Mouse (Mus musculus) midbrain, embryonic 13.5 days (tissue): Measurements from ENCODE around the gene Immp2l. TPM values are rescaled to one million over a fixed set of nuclear protein-coding genes. Genes with fewer than 3 reads are reported as not detected.
A peak's percentile ranks its signal among the peaks of the same experiment; 100 is the strongest.

Experiments
- ATAC-seq: fragments of 200-750 bp; cut with Nextera tagmentation; 2 replicates; pipeline ENCODE4 v1.8.0; 2017; ENCODE audit warnings: mild to moderate bottlenecking, moderate TSS enrichment, moderate library complexity
- H3K27ac ChIP-seq: fragments of 300-500 bp; sonication (generic); 2 replicates; pipeline ENCODE4 v1.5.1; 2015; ENCODE audit warnings: inconsistent platforms, mild to moderate bottlenecking, moderate library complexity
- H3K27me3 ChIP-seq: fragments of 300-500 bp; sonication (generic); 2 replicates; pipeline ENCODE4 v1.6.1; 2015; ENCODE audit warnings: mild to moderate bottlenecking, inconsistent platforms
- H3K36me3 ChIP-seq: fragments of 300-500 bp; sonication (generic); 2 replicates; pipeline ENCODE4 v1.6.1; 2015; ENCODE audit warnings: mild to moderate bottlenecking, inconsistent platforms
- H3K4me1 ChIP-seq: fragments of 300-500 bp; sonication (generic); replicated peaks from 2 replicates; pipeline ENCODE4 v1.6.1; 2015; ENCODE audit warnings: inconsistent platforms
- H3K4me2 ChIP-seq: fragments of 300-500 bp; sonication (generic); replicated peaks from 2 replicates; pipeline ENCODE4 v1.6.1; 2015; ENCODE audit warnings: moderate library complexity, mild to moderate bottlenecking, inconsistent platforms
- H3K4me3 ChIP-seq: fragments of 300-500 bp; sonication (generic); replicated peaks from 2 replicates; pipeline ENCODE4 v1.5.1; 2015; ENCODE audit warnings: mild to moderate bottlenecking, inconsistent platforms
- H3K9ac ChIP-seq: fragments of 300-500 bp; sonication (generic); replicated peaks from 2 replicates; pipeline ENCODE4 v1.6.1; 2015; ENCODE audit warnings: mild to moderate bottlenecking, inconsistent platforms
- H3K9me3 ChIP-seq: fragments of 300-500 bp; sonication (generic); 2 replicates; pipeline ENCODE4 v1.6.1; 2016; ENCODE audit warnings: mild to moderate bottlenecking, inconsistent platforms
- WGBS: fragments of 180-500 bp; shearing (Covaris S2); methylation state at CpG from one replicate; pipeline ENCODE4 v1.1.7; 2015; 5-methylcytosine and 5-hydroxymethylcytosine counted together
- polyA plus RNA-seq: library from polyadenylated mRNA; unstranded; fragments of >200 nt; fragmentation: Nextera tagmentation; extraction: Ambion mirVana; gene quantifications from 2 replicates; pipeline ENCODE4 v1.2.1, GENCODE M21; 2015

Gene Immp2l
- polyA plus RNA-seq, 1 experiment from 2014 or later = 5.5 TPM

DNA sequence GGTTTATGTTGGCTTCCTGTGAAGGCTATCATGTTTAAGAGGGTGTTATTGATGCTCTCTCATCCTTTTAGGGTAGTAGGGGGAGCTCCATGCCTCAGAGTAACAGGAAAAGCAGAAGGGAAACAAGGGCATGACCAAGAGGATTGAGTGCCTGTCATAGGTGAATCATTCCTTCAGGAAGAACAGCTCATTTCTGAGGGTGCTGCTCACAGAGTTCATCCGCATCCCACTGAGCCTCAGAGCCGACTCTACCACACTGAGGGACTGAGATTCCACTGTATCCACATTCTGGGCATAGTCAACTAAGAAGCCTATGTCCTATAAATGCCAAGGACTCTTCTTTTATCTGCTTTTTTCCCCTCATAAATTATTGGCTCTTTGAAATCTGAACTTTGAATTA, 497.8 kb downstream of the Immp2l start:
- Histone ChIP-seq H3K4me1 (no peaks in the 10 kb centered on the region; the same call in 1 of the 2 replicates), H3K9me3 (no peaks in the 10 kb centered on the region), H3K27me3 (no peaks in the 10 kb centered on the region), H3K36me3 (no peaks in the 10 kb centered on the region), H3K4me2 (no peak overlapping the region), H3K27ac (no peak overlapping the region), H3K9ac (no peak overlapping the region), H3K4me3 (no peak overlapping the region)
- ATAC-seq = no peak
- WGBS = 92% methylated on average over 2 of the region's 2 CpGs

GRCm38 (mm10) chr12:41526688-41527087, 502.8 kb downstream of the Immp2l start:
- H3K27ac ChIP-seq = no peak overlapping the region
- no peaks in the 10 kb centered on the region for H3K9me3 ChIP-seq
- H3K4me2 ChIP-seq = no peak overlapping the region
- no peak overlapping the region for H3K4me3 ChIP-seq
- no peaks in the 10 kb centered on the region for H3K36me3 ChIP-seq
- WGBS = 27% methylated on average over 2 of the region's 2 CpGs
- ATAC-seq = no peak
- no peaks in the 10 kb centered on the region for H3K27me3 ChIP-seq
- no peaks in the 10 kb centered on the region; the same call in 1 of the 2 replicates for H3K4me1 ChIP-seq
- no peak overlapping the region for H3K9ac ChIP-seq

DNA sequence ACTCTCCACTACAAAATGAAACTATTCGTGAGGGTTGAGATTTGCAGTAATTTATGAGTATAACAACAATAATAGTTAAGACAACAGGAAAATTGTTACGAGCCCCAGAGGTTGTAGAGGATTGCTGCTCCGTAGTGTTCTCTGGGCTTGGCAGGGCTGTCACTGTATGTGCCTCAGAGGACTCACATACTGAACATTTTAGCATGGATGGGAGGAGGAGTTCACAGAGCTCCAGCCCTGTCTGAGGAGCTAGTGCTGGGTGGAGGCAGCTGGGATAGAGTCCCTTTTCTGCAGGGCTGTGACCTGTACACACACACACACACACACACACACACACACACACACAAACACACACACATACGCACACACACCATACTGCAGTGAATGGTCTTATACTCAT, 504.5 kb downstream of the Immp2l start:
- 83% methylated on average over 4 of the region's 4 CpGs for WGBS
- Histone ChIP-seq H3K4me2 (no peak overlapping the region), H3K36me3 (no peaks in the 10 kb centered on the region), H3K27ac (no peak overlapping the region), H3K27me3 (no peaks in the 10 kb centered on the region), H3K4me1 (no peaks in the 10 kb centered on the region; the same call in 1 of the 2 replicates), H3K9ac (no peak overlapping the region), H3K9me3 (no peaks in the 10 kb centered on the region), H3K4me3 (no peak overlapping the region)
- ATAC-seq = 0 out of 2 replicates have a peak, but pooled peaks have one; percentile 37

GRCm38 (mm10) chr12:41539989-41540388, 516.1 kb downstream of the Immp2l start:
- Histone ChIP-seq H3K4me1 (no peaks in the 10 kb centered on the region), H3K9ac (no peak overlapping the region), H3K36me3 (no peaks in the 10 kb centered on the region), H3K27me3 (no peaks in the 10 kb centered on the region), H3K9me3 (no peaks in the 10 kb centered on the region), H3K4me3 (no peak overlapping the region), H3K27ac (no peak overlapping the region), H3K4me2 (no peak overlapping the region)
- no peak for ATAC-seq
- WGBS = 88% methylated on average over 5 of the region's 5 CpGs

- H3K4me1 ChIP-seq = 0 out of 2 replicates have a peak, but pooled peaks cover 2% of the 10 kb centered on the region
- no peaks in the 10 kb centered on the region for H3K36me3 ChIP-seq
- H3K4me3 ChIP-seq = no peak overlapping the region
- no peaks in the 10 kb centered on the region for H3K9me3 ChIP-seq
- WGBS = 92% methylated on average over 4 of the region's 4 CpGs
- H3K27me3 ChIP-seq = no peaks in the 10 kb centered on the region
- H3K4me2 ChIP-seq = no peak overlapping the region
- H3K9ac ChIP-seq = no peak overlapping the region
- ATAC-seq = no peak
- no peak overlapping the region for H3K27ac ChIP-seq
Measured at GRCm38 (mm10) chr12:41551578-41551977, 527.7 kb downstream of the Immp2l start.

DNA sequence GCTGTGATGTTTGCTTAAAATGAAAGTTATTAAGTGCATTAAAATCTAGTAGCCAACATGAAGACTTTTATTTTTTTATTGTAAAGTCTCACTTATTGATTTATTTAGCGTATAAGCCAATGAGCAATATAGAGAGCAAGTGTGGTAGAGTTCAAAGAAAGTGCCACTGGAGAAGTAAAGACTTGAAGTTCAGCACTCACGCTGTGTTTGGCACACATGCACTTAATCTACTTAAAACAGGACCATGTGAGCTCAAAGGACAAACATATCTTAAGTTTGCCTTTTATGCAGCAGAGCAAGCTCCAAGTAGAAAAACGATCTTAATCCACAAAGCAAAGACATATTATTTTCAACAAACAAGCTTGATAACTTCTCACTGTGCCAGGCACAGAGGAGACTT, 533.9 kb downstream of the Immp2l start:
- Histone ChIP-seq H3K9ac (no peak overlapping the region), H3K27ac (no peak overlapping the region), H3K27me3 (peaks cover 4% of the 10 kb centered on the region; the same call in 1 of the 2 replicates), H3K4me3 (no peak overlapping the region), H3K4me2 (no peak overlapping the region), H3K4me1 (peaks cover 18% of the 10 kb centered on the region), H3K9me3 (no peaks in the 10 kb centered on the region), H3K36me3 (no peaks in the 10 kb centered on the region)
- no peak for ATAC-seq
- 49% methylated on average over 3 of the region's 3 CpGs for WGBS

- no peak overlapping the region for H3K9ac ChIP-seq
- no peak overlapping the region for H3K4me2 ChIP-seq
- H3K4me3 ChIP-seq = no peak overlapping the region
- ATAC-seq = peak; percentile 73
- H3K36me3 ChIP-seq = no peaks in the 10 kb centered on the region
- 12% methylated on average over 5 of the region's 5 CpGs for WGBS
- H3K4me1 ChIP-seq = peaks cover 18% of the 10 kb centered on the region
- no peaks in the 10 kb centered on the region for H3K9me3 ChIP-seq
- peaks cover 7% of the 10 kb centered on the region; the same call in 1 of the 2 replicates for H3K27me3 ChIP-seq
- no peak overlapping the region for H3K27ac ChIP-seq
Measured at GRCm38 (mm10) chr12:41558956-41559735, 535.3 kb downstream of the Immp2l start.

- peak; percentile 92 for ATAC-seq
- H3K27ac ChIP-seq = peak overlapping the region; percentile 26; the same call in 1 of the 2 replicates
- no peaks in the 10 kb centered on the region for H3K9me3 ChIP-seq
- peaks cover 9% of the 10 kb centered on the region; the same call in 1 of the 2 replicates for H3K27me3 ChIP-seq
- no peak overlapping the region; the same call in 1 of the 2 replicates for H3K9ac ChIP-seq
- WGBS = 15% methylated on average over 18 of the region's 18 CpGs
- H3K36me3 ChIP-seq = no peaks in the 10 kb centered on the region
- peaks cover 11% of the 10 kb centered on the region for H3K4me1 ChIP-seq
- no peak overlapping the region; the same call in 1 of the 2 replicates for H3K4me3 ChIP-seq
- peak overlapping the region; percentile 35 for H3K4me2 ChIP-seq
Measured at GRCm38 (mm10) chr12:41565540-41566432, 541.9 kb downstream of the Immp2l start.

DNA sequence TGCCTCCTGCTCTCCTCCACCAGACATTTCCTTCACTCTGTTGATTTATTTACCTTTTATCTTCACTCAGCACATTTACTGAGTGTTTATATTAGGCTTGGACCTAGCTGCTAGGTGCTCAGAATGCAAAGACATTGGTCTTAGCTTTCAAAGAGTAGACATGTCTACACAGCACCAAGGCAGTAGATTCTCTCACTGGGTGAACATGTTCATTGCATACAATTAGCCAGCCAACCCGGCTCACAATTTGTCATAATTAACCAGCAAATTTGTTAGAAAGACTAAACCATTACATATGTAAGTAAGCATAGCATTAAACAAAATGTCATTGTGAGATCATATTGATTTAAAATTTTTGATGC, 542.5 kb downstream of the Immp2l start:
- no peak overlapping the region for H3K9ac ChIP-seq
- peak; percentile 79; the same call in 1 of the 2 replicates for ATAC-seq
- 46% methylated on average over 1 of the region's 1 CpGs for WGBS

GRCm38 (mm10) chr12:41573754-41574153, 549.9 kb downstream of the Immp2l start:
- H3K4me1 ChIP-seq = no peaks in the 10 kb centered on the region
- no peak for ATAC-seq
- H3K4me3 ChIP-seq = no peak overlapping the region
- H3K9me3 ChIP-seq = no peaks in the 10 kb centered on the region
- H3K9ac ChIP-seq = no peak overlapping the region
- no peaks in the 10 kb centered on the region for H3K27me3 ChIP-seq
- 53% methylated on average over 3 of the region's 3 CpGs for WGBS
- H3K27ac ChIP-seq = no peak overlapping the region
- H3K4me2 ChIP-seq = no peak overlapping the region
- no peaks in the 10 kb centered on the region for H3K36me3 ChIP-seq

More for the DNA sequence above, 542.5 kb downstream of the Immp2l start:
- H3K4me1 ChIP-seq = peaks cover 11% of the 10 kb centered on the region
- peaks cover 9% of the 10 kb centered on the region; the same call in 1 of the 2 replicates for H3K27me3 ChIP-seq
- H3K36me3 ChIP-seq = no peaks in the 10 kb centered on the region
- H3K4me2 ChIP-seq = peak overlapping the region; percentile 35
- H3K9me3 ChIP-seq = no peaks in the 10 kb centered on the region
- no peak overlapping the region; the same call in 1 of the 2 replicates for H3K4me3 ChIP-seq
- peak overlapping the region; percentile 26; the same call in 1 of the 2 replicates for H3K27ac ChIP-seq

- H3K9me3 ChIP-seq = no peaks in the 10 kb centered on the region
- no peaks in the 10 kb centered on the region for H3K36me3 ChIP-seq
- H3K27ac ChIP-seq = no peak overlapping the region
- 73% methylated on average over 4 of the region's 4 CpGs for WGBS
- no peak overlapping the region for H3K4me3 ChIP-seq
- no peak for ATAC-seq
- no peak overlapping the region for H3K4me2 ChIP-seq
- H3K27me3 ChIP-seq = no peaks in the 10 kb centered on the region
- no peak overlapping the region for H3K9ac ChIP-seq
- H3K4me1 ChIP-seq = no peaks in the 10 kb centered on the region
Measured at GRCm38 (mm10) chr12:41575221-41575620, 551.3 kb downstream of the Immp2l start.

- Histone ChIP-seq H3K9me3 (no peaks in the 10 kb centered on the region), H3K4me2 (no peak overlapping the region), H3K36me3 (no peaks in the 10 kb centered on the region), H3K27me3 (no peaks in the 10 kb centered on the region), H3K9ac (no peak overlapping the region), H3K4me1 (no peaks in the 10 kb centered on the region), H3K27ac (no peak overlapping the region), H3K4me3 (no peak overlapping the region)
- 81% methylated on average over 5 of the region's 5 CpGs for WGBS
- ATAC-seq = no peak
Measured at GRCm38 (mm10) chr12:41593401-41593800, 569.5 kb downstream of the Immp2l start.
